Mouse (Mus musculus): Measurements from ENCODE around the gene Rubcn. TPM values are rescaled to one million over a fixed set of nuclear protein-coding genes. Genes with fewer than 3 reads are reported as not detected.

Rubcn gene
- total RNA-seq, 2 experiments from 2014 or later: 70.2 to 71.9 TPM

GRCm38 (mm10) chr16:32821772-32822449, 55.7 kb downstream of the Rubcn start:
- DNase-seq (ENCODE audit: low spot score in 2 of 2): no peak

GRCm38 (mm10) chr16:32818441-32818840, 59.1 kb downstream of the Rubcn start:
- DNase-seq (ENCODE audit: low spot score in 2 of 2): no peak

DNA sequence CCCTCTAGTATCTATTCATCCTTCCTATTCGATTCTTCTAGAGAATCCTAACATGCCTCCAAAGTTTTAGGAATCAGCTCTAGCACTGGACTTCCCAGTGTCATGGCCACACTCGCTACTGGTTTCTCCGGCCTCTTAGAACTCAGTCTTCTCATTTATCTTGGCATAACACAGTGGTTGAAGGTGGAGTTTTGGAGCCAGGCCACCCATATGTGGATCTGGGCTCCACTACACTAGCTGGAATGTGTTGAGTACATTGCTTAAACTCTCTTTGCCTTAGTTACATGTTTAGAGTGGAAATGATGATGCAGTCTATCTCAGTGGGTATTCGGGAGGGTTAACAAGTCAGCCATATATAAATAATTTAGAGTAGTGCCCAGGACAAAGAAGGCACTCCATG, 59.5 kb downstream of the Rubcn start:
- DNase-seq (ENCODE audit: low spot score in 2 of 2): no peak

GRCm38 (mm10) chr16:32815160-32815605, 62.4 kb downstream of the Rubcn start:
- DNase-seq (ENCODE audit: low spot score in 2 of 2): no peak

GRCm38 (mm10) chr16:32814539-32814938, 63.0 kb downstream of the Rubcn start:
- DNase-seq (ENCODE audit: low spot score in 2 of 2): peak; percentile 41 to 44

DNA sequence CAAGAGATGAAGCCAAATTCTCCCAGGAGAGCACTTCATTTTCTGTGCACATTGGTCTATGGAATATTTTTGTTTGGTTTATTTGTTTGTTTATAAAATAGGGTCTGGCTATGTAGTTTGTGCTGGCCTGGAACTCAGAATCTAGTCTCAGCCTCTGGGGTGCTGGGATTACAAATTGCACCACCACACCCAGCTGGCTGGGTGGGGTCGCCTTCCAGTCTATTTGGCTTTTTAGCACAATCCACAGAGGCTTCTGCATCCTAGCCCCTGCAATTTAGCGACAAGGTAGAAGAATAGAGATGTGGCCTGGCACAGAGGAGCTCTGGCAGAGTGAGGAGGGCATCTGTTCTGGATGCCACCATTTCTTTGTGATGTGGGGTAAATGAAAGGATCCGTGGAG, 63.8 kb downstream of the Rubcn start:
- no peak for DNase-seq (ENCODE audit: low spot score in 2 of 2)

DNA sequence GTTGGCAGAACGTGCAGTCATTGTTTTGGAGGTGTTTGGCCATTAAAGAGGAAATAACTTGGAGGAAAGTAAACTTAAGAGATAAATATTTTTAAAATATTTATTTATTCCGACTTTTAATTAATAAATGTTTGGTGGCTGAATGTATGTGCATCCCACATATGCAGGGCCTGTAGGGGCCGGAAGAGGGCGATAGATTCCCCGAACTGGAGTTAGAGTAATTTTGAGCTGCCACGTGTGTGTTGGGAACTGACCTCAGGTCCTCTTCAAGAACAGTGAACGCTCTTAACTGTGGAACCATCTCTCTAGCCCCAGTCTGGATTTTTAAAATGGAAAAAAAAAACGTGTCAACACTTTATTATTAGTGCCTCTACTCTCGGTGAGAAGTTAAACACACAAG, 64.2 kb downstream of the Rubcn start:
- no peak for DNase-seq (ENCODE audit: low spot score in 2 of 2)

DNA sequence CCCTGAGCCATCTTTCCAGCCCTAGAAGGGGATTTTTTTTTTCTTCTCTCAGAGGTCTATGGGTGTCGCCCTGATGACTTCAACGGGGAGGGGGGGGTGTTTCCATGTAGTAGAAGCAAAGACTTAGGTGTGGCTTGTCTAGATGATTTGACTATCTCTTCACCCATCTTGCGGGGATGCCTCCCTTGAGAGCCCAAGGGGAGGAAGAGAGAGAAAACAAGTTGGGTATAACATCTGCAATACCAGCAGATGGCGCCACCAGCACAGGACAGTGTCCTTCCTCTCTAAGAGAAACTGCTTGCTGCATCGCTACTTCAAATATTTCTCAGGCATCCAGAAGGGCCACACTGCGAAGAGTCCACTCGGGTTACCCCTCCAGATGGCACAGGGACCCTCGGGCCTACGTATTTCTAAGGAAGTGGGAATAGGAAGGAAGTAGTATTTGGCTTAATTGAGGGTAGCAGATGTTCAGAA, 64.6 kb downstream of the Rubcn start:
- DNase-seq (ENCODE audit: low spot score in 2 of 2): peak; percentile 83 to 92

DNA sequence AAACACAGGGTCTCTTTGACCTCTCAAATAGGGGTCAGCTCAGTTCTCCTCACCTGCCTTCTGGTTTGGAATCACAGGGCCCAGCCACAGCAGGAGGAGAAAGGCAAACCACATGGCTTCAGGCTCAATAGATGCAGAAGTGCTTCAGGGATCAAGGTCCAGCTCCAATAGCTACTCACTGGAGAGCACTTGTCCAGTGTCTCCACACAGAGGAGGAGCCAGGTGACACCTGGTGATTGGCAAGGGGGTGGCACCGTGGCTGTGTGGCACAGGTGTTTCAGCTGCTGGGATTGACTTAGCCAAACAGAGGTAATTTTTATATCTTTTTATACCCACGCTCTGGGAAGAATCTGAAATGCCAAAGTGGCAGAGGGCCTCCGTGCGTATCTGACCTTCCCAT, 67.2 kb downstream of the Rubcn start, which contains the start of gene Smbd1:
Smbd1 (minus strand) TSS at position 157 of the 400 bp plus-strand sequence.
- DNase-seq (ENCODE audit: low spot score in 2 of 2): no peak

GRCm38 (mm10) chr16:32807408-32808185, 70.0 kb downstream of the Rubcn start:
- DNase-seq (ENCODE audit: low spot score in 2 of 2): no peak

DNA sequence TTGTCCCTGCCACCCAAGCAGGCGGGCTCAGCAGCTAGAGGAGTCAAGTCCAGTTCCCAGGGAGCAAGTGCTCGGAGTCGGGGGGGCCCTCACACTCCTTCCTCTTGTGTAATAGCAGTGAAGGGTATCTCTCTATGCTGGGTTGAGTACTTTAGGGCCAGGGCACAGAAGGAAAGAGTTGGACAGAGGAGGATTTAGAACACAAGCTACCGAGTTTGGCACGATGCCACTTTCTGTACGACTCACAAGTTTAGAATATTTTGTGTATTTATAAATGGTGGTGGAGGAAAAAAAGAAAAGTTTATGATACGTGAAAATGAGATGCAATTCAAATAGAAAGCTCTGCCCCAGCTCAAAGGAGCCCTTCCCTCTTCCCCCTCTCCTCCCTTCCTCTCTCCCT, 72.4 kb downstream of the Rubcn start:
- DNase-seq (ENCODE audit: low spot score in 2 of 2): no peak

DNA sequence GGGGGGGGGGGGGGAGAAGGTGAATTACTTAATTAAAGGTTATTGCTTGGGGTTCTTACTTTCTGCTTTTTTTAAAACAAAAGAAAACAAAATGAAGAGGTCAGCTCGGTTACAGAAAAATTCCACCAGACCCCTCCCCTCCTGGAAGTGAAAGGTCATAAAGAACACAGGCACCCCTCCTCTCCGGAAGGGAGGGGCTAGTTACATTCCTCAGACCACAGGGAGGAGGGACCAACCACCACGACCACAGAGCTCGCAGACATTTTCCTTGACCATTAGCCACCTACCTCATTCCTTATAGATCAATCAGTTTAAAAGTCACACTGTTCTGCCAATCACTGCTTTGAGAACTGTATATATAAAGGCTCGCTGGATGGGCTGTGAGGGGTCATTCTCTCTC, 73.7 kb downstream of the Rubcn start:
- DNase-seq (ENCODE audit: low spot score in 2 of 2): no peak

DNA sequence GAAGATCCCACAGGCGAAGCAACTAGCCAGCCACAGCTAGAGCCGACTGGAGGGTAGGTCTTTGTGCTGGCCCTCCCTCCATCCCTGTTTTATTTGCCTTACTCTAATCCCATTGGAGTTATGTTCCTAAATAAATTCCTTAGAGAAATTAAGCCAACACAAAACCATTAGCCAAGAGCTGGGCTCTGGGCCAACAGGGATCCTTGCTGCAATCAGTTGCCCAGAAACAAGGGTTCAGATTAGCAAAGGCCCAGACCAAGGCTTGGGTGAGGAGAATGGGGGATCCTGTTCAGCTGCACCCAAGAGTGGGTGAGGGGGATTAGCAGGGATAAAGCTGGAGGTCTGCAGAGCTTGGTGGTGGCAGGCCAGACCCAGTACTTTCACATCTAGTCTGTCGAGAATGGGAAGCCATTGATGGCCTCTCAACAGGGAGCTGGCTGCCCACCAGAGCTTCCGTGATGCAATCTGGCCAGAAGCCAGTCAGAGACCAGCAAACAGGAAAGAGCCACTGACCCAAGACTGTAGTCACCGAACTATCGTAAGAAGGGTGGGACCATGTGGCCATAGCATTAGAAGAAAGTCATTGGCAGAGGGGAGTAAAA, 74.2 kb downstream of the Rubcn start:
- DNase-seq (ENCODE audit: low spot score in 2 of 2): peak; percentile 10 to 33

- no peak for DNase-seq (ENCODE audit: low spot score in 2 of 2)
Observed at GRCm38 (mm10) chr16:32797426-32797689, 80.2 kb downstream of the Rubcn start, which contains the start of gene Muc20. TSS of gene Muc20 (minus strand) at chr16:32797435.

- DNase-seq (ENCODE audit: low spot score in 2 of 2): no peak
Observed at GRCm38 (mm10) chr16:32796676-32797425, 80.7 kb downstream of the Rubcn start.

GRCm38 (mm10) chr16:32795177-32795576, 82.4 kb downstream of the Rubcn start:
- DNase-seq (ENCODE audit: low spot score in 2 of 2): no peak

DNA sequence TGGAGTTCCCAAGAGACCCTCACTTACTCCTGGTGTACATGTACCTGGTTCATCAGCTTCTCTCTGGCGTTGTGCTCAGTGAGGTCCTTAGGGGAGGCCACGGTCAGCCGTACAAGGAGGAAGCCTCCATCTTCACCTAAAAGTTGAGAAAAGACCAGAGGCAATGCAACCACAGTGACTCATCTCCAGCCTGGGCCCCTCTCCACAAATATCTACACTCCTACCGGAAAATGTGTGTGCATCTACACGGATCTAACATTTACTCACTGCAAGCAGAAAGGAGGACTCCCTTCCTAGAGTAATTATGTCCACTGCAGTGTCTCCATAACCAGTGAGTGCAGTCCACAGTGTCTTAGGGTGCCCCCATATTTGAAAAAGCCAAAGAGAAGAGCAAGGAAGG, 87.5 kb downstream of the Rubcn start:
- no peak for DNase-seq (ENCODE audit: low spot score in 2 of 2)

- peak; percentile 47 to 63 for DNase-seq (ENCODE audit: low spot score in 2 of 2)
Observed at GRCm38 (mm10) chr16:32784840-32785239, 92.7 kb downstream of the Rubcn start.

DNA sequence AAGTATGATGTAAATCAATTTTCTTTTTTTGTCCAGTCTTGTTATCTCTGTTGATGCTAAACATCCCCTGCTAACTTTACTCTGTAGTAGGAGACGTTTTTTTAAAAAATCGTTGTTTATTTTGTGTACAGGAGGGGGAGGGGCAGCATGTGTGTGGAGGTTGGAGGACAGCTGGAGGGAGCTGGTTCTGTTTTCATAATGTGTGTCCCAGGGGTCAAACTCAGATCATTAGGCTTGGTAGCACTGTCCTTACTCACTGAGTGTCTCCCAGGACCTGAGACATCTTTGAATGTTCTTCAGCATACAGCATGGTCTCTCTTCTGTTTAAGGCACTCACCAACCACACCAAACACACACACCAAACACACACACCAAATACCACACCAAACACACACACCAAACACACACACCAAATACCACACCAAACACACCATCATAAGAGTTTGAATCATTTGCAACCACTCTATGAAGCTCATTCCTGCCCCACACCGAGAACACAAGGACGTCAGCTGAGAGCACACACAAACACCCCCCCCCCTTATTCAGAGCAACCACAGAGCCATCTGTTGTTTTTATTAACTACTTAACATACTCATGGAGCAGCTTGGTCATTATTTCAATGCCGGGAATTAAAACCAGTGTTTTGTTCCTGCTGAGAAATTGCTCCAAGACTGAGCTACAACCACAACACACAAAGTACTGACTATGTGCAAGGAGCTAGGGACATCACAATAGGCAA, 94.1 kb downstream of the Rubcn start:
- DNase-seq (ENCODE audit: low spot score in 2 of 2): no peak

GRCm38 (mm10) chr16:32778956-32779355, 98.6 kb downstream of the Rubcn start:
- DNase-seq (ENCODE audit: low spot score in 2 of 2): no peak

- DNase-seq (ENCODE audit: low spot score in 2 of 2): no peak
Observed at GRCm38 (mm10) chr16:32776676-32777075, 100.9 kb downstream of the Rubcn start.

Data from left cerebral cortex, adult 18-20 months (tissue).